Mouse (Mus musculus) midbrain, embryonic 13.5 days (tissue): ENCODE data around the gene Cobl. TPM values are rescaled to one million over a fixed set of nuclear protein-coding genes. Genes with fewer than 3 reads are reported as not detected.

Experiments
- ATAC-seq: fragments of 200-750 bp; cut with Nextera tagmentation; 2 replicates; pipeline ENCODE4 v1.8.0; 2017; ENCODE audit warnings: mild to moderate bottlenecking, moderate TSS enrichment, moderate library complexity
- H3K27ac ChIP-seq: fragments of 300-500 bp; sonication (generic); 2 replicates; pipeline ENCODE4 v1.5.1; 2015; ENCODE audit warnings: inconsistent platforms, mild to moderate bottlenecking, moderate library complexity
- H3K27me3 ChIP-seq: fragments of 300-500 bp; sonication (generic); 2 replicates; pipeline ENCODE4 v1.6.1; 2015; ENCODE audit warnings: mild to moderate bottlenecking, inconsistent platforms
- H3K36me3 ChIP-seq: fragments of 300-500 bp; sonication (generic); 2 replicates; pipeline ENCODE4 v1.6.1; 2015; ENCODE audit warnings: mild to moderate bottlenecking, inconsistent platforms
- H3K4me1 ChIP-seq: fragments of 300-500 bp; sonication (generic); replicated peaks from 2 replicates; pipeline ENCODE4 v1.6.1; 2015; ENCODE audit warnings: inconsistent platforms
- H3K4me2 ChIP-seq: fragments of 300-500 bp; sonication (generic); replicated peaks from 2 replicates; pipeline ENCODE4 v1.6.1; 2015; ENCODE audit warnings: moderate library complexity, mild to moderate bottlenecking, inconsistent platforms
- H3K4me3 ChIP-seq: fragments of 300-500 bp; sonication (generic); replicated peaks from 2 replicates; pipeline ENCODE4 v1.5.1; 2015; ENCODE audit warnings: mild to moderate bottlenecking, inconsistent platforms
- H3K9ac ChIP-seq: fragments of 300-500 bp; sonication (generic); replicated peaks from 2 replicates; pipeline ENCODE4 v1.6.1; 2015; ENCODE audit warnings: mild to moderate bottlenecking, inconsistent platforms
- H3K9me3 ChIP-seq: fragments of 300-500 bp; sonication (generic); 2 replicates; pipeline ENCODE4 v1.6.1; 2016; ENCODE audit warnings: mild to moderate bottlenecking, inconsistent platforms
- WGBS: fragments of 180-500 bp; shearing (Covaris S2); methylation state at CpG from one replicate; pipeline ENCODE4 v1.1.7; 2015; 5-methylcytosine and 5-hydroxymethylcytosine counted together
- polyA plus RNA-seq: library from polyadenylated mRNA; unstranded; fragments of >200 nt; fragmentation: Nextera tagmentation; extraction: Ambion mirVana; gene quantifications from 2 replicates; pipeline ENCODE4 v1.2.1, GENCODE M21; 2015

The Cobl gene
- polyA plus RNA-seq, 1 experiment from 2014 or later: 6.8 TPM

DNA sequence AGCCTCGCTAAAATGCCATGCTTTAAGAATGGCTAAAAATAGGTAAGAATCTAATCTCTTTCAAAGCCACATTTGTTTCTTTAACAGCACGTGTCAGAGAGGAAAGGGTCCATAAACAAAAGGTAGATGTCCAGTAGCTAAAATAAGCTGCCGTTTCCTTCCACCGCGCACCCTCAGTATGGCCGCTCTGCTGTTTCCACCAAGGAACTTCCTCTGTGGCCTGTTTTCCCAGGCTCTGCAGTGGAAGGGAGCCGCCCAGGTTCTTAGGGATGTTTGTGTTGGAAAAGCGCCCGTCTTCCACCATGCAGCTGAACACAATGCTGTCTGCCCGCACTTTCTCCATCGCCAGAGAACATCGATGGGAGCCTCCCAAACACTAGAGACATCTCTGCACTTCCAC lies 128.6 kb downstream of the Cobl start:
- no peak overlapping the region for H3K4me3 ChIP-seq
- H3K9me3 ChIP-seq: no peaks in the 10 kb centered on the region
- WGBS: 84% methylated on average over 12 of the region's 12 CpGs
- no peaks in the 10 kb centered on the region for H3K4me1 ChIP-seq
- no peak overlapping the region for H3K27ac ChIP-seq
- ATAC-seq: no peak
- H3K36me3 ChIP-seq: no peaks in the 10 kb centered on the region
- H3K4me2 ChIP-seq: no peak overlapping the region
- H3K9ac ChIP-seq: no peak overlapping the region
- H3K27me3 ChIP-seq: no peaks in the 10 kb centered on the region

DNA sequence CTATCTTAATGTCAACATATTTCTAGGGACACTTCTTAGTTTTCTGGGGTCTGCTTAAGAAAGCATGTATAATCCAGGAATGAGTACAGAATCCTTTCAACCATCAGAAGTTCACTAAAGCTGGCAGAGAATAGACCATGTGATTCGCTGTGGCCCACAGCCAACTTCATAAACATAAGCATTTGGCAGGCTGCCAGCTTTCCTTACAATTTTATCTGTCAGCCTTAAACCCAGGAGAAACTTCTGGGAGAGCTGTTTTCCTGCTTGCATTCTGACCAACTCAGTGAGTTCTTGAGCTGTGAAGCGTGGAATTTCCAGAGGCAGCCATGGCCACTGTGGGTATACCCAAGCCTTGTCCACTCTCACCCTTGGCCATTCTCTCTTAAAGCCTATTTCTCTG lies 132.8 kb downstream of the Cobl start:
- Histone ChIP-seq H3K9ac (no peak overlapping the region), H3K4me3 (no peak overlapping the region), H3K36me3 (no peaks in the 10 kb centered on the region), H3K9me3 (no peaks in the 10 kb centered on the region), H3K4me1 (no peaks in the 10 kb centered on the region), H3K27ac (no peak overlapping the region), H3K27me3 (no peaks in the 10 kb centered on the region), H3K4me2 (no peak overlapping the region)
- 0 out of 2 replicates have a peak, but pooled peaks have one; percentile 62 for ATAC-seq
- 66% methylated on average over 2 of the region's 2 CpGs for WGBS

DNA sequence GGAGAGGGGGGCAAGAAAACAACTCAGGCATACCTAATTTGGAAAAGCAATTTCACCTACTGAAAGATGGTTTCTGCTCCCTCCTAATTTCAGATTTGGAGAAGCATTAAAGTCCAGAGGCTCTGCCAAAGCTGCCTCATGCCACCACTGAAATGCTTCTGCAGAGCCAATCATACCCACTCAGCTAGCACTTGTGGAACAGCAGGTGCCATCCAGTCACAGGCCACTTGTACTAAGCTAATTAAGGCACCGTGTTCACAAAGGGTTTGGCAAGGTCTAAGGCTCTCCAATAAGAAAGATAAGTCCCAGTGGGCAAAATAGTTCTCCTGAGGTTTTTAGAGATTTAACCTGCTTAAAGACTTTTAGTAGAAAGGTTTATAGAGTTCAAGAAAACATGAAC lies 143.3 kb downstream of the Cobl start:
- no peak for ATAC-seq
- no peak overlapping the region for H3K9ac ChIP-seq
- peaks cover 5% of the 10 kb centered on the region; the same call in 1 of the 2 replicates for H3K27me3 ChIP-seq
- no peaks in the 10 kb centered on the region for H3K9me3 ChIP-seq
- no peak overlapping the region for H3K4me2 ChIP-seq
- no peaks in the 10 kb centered on the region for H3K4me1 ChIP-seq
- H3K27ac ChIP-seq: no peak overlapping the region
- no peaks in the 10 kb centered on the region for H3K36me3 ChIP-seq
- WGBS: 49% methylated on average over 1 of the region's 1 CpGs
- H3K4me3 ChIP-seq: no peak overlapping the region

DNA sequence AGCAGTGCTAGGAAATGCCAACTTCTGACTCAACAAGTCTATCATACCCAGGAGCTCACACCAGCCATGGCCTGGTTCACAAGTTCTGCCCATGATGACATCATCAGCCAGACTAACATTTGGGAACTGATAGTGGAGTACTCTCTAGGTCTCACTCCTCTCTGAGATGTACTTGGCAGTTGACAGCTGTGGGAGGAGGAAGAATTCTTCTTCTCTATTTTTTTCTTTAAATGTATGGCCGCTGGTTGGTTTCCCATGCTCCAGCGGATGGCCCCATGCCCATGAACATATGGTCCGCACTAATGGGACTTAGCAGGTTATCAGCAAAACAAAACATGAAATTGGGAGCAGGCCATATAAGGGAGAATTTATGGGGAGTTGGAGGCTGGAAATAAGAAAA lies 145.4 kb downstream of the Cobl start:
- no peak overlapping the region for H3K27ac ChIP-seq
- H3K4me2 ChIP-seq: no peak overlapping the region
- H3K9ac ChIP-seq: no peak overlapping the region
- no peaks in the 10 kb centered on the region for H3K4me1 ChIP-seq
- H3K4me3 ChIP-seq: no peak overlapping the region
- peaks cover 16% of the 10 kb centered on the region for H3K27me3 ChIP-seq
- no peaks in the 10 kb centered on the region for H3K36me3 ChIP-seq
- no peaks in the 10 kb centered on the region for H3K9me3 ChIP-seq
- ATAC-seq: no peak
- 92% methylated on average over 3 of the region's 3 CpGs for WGBS

DNA sequence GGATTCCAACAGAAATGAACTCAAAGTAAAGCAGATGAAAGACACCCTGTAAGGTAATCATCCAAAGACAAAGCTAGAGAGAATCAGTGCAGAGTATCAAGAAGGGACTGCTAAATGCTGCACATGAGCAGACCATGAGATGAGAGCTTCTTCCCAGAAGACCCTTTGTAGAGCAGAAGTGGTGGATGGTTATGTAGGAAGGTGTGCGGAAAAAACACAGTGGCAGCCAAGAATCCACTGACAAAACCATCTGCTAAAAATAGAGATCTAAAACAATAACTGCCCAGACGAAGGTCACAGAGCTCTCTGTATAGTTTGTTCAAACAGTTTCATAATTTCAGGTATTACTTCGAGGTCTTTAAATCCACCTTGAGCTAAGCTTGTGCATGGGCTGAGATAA lies 149.1 kb downstream of the Cobl start:
- Histone ChIP-seq H3K9me3 (no peaks in the 10 kb centered on the region), H3K27me3 (peaks cover 42% of the 10 kb centered on the region), H3K27ac (no peak overlapping the region), H3K4me3 (no peak overlapping the region), H3K9ac (no peak overlapping the region), H3K4me1 (no peaks in the 10 kb centered on the region), H3K36me3 (no peaks in the 10 kb centered on the region), H3K4me2 (no peak overlapping the region)
- ATAC-seq: no peak
- 91% methylated on average over 3 of the region's 3 CpGs for WGBS

DNA sequence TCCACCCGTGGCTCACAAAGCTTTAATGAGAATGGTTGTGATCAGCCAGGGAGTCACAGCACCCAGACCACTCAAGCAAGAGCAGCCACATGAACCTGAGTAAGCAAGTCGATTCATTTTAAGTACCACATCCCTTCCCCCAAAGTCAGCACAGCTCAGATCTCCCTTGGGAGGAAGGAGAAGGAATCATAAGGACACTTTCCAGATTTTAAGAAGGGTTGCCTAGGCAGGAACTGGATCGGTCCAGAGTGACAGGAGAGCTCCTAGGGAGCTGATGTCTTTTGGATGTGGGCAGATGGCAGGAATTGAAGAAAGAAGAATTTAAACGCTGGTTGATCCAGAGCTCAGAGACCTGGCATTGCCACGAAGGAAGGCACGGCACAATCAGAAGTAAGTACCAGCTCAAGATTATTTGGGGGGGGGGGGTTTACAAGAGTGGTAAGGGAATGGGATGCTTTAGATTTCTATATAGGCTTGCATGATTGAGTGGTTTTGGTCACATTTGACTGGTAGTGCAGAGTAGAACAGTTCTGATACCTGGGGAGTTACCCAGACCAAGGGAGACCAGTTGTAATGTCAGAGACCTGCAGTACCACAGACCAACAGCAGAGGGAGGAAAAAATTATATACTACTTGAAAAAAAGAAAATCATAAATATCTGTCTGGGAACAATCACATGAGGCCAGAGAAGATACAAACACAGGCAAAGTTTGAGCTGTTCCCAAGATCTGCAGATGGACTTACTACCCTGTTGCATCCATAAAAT lies 150.3 kb downstream of the Cobl start:
- 0 out of 2 replicates have a peak, but pooled peaks have one; percentile 14 for ATAC-seq

DNA sequence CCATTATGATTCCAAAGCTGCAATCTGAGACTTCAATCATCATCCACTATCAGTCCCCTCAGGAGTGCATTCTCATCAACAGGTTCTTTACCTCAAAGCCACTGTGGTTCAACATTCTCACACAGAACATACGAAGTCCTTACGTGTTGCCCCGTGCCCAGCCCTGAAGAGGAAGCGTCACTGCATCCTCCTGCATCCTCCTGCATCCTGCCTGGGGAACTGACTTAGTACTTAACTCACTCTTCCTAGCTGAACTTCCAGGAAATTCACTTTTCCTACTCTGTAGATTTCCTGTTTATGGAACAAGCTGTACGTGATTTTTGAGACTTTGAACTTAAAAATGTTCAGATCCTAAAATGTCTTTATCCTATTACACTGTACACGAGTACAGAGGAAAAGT lies 153.3 kb downstream of the Cobl start:
- Histone ChIP-seq H3K36me3 (no peaks in the 10 kb centered on the region), H3K9me3 (no peaks in the 10 kb centered on the region), H3K27ac (no peak overlapping the region), H3K4me1 (peaks cover 7% of the 10 kb centered on the region), H3K27me3 (peaks cover 74% of the 10 kb centered on the region), H3K4me2 (no peak overlapping the region), H3K9ac (no peak overlapping the region), H3K4me3 (no peak overlapping the region)
- no peak for ATAC-seq
- WGBS: 93% methylated on average over 6 of the region's 6 CpGs

More for the DNA sequence above, 150.3 kb downstream of the Cobl start:
- Histone ChIP-seq H3K9me3 (no peaks in the 10 kb centered on the region), H3K27ac (no peak overlapping the region), H3K36me3 (no peaks in the 10 kb centered on the region), H3K9ac (no peak overlapping the region), H3K4me2 (no peak overlapping the region), H3K27me3 (peaks cover 50% of the 10 kb centered on the region), H3K4me1 (peaks cover 5% of the 10 kb centered on the region), H3K4me3 (no peak overlapping the region)
- WGBS: 86% methylated on average over 6 of the region's 6 CpGs

DNA sequence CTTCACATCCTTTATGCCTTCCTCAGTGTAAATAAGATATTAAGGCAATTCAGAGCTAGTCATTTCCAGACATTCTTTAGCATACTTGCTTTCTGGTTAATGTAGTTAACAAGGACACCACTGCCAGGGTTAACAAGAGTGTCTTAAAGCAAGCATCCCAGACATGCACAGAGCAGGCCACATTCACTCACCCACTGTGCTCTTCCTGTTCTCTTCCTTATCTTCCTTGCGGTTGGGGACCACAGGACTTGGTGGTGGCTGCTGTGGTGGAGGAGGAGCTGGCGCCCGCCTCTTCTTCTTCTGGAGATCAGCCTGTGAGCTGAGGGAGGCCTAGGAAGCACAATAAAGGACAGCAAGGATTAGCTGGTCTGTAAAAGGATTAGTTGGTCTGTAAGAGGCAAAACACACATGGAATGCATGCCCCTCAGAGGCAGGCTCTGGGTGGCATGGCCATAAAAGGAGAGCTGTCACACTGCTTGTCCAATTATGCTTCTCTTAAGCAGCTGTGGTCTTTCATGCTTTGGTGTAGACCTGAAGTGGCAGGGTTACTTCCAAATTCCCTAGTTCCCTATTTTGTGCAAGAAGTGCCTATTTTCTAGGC lies 155.2 kb downstream of the Cobl start:
- Histone ChIP-seq H3K27ac (no peak overlapping the region), H3K36me3 (no peaks in the 10 kb centered on the region), H3K4me2 (no peak overlapping the region), H3K9me3 (no peaks in the 10 kb centered on the region), H3K4me1 (peaks cover 7% of the 10 kb centered on the region), H3K4me3 (no peak overlapping the region), H3K27me3 (peaks cover 82% of the 10 kb centered on the region), H3K9ac (no peak overlapping the region)
- WGBS: 16% methylated on average over 3 of the region's 3 CpGs
- peak; percentile 67 for ATAC-seq

DNA sequence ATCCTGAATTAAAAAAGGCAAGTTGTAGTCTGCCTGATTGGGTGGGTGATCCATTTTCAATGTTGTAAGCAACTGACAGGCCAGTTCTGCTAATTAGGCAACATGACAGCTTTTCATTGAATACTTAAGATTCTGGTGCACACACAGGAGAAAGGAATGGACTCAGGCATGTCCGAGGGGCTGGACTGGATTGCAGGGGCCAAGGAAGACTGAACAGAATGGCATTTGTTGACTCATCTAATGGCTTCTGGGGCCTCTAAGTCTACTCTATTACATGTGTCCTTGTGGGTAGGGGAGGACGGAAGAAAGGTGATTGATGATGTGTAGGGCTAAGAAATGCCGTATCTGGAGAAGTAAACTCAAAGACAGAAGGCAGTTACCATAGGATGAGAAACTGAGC lies 159.9 kb downstream of the Cobl start:
- no peak for ATAC-seq
- no peak overlapping the region for H3K27ac ChIP-seq
- H3K4me2 ChIP-seq: no peak overlapping the region
- H3K4me3 ChIP-seq: no peak overlapping the region
- H3K36me3 ChIP-seq: no peaks in the 10 kb centered on the region
- H3K9ac ChIP-seq: no peak overlapping the region
- H3K27me3 ChIP-seq: peaks cover 77% of the 10 kb centered on the region
- no peaks in the 10 kb centered on the region for H3K9me3 ChIP-seq
- peaks cover 9% of the 10 kb centered on the region for H3K4me1 ChIP-seq
- 72% methylated on average over 3 of the region's 3 CpGs for WGBS

DNA sequence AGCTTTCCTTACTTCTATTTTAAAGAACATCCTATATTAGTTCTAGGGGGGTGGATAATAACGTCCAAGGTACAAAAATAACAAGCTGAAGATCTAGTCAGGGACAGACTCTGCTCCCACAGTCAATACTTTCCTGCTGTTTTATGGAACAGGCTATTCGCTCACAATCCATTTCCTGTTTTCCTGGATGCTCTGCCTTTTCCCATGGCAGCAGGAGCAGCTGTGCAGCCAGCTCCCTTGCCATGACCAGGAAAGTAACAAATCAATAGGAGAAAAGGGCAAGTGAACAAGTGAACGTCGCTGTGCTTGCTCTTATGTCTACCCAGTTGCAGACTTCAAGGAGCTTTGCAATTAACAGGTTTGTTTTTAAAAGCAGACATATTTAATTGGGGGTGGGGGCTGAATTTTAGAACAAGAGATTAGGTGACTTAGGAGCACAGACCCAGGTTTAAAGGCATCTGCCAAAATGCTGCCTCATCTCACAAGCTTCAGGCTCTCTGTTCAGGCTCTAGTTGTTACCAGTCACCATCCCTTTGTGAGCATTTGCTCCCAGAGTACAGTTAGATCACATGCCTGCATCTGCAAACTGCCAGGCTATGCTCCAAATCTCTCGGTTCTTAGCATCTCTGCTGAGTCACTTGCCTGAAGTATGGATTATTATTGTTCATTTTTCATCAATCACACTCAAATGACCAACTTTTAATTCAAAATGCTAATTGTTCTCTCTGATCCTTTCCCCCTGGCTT lies 164.9 kb downstream of the Cobl start:
- Histone ChIP-seq H3K27me3 (peaks cover 37% of the 10 kb centered on the region), H3K9me3 (no peaks in the 10 kb centered on the region), H3K36me3 (no peaks in the 10 kb centered on the region), H3K4me1 (0 out of 2 replicates have a peak, but pooled peaks cover 2% of the 10 kb centered on the region), H3K4me3 (no peak overlapping the region), H3K27ac (peak overlapping the region; percentile 47; the same call in 1 of the 2 replicates), H3K9ac (0 out of 2 replicates have a peak overlapping the region, but pooled peaks have one; percentile 1), H3K4me2 (0 out of 2 replicates have a peak overlapping the region, but pooled peaks have one; percentile 5)
- 0 out of 2 replicates have a peak, but pooled peaks have one; percentile 48 for ATAC-seq
- 53% methylated on average over 5 of the region's 5 CpGs for WGBS

DNA sequence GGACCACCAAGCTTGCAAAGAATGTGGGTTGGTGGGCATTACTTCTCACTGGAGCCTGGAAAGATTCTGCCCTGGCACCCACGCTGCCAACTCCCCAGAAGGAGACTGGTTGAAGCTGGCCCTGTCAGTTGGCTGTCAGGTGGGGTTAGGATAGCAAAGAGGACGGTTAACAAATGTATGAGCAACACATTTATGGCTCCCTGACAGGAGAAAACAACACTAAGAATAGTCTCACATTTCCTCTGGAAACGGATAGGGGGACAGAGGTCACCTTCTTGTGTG lies 173.2 kb downstream of the Cobl start:
- H3K4me3 ChIP-seq: no peak overlapping the region
- no peak for ATAC-seq

More for the DNA sequence above, 173.2 kb downstream of the Cobl start:
- H3K9ac ChIP-seq: no peak overlapping the region
- 33% methylated on average over 3 of the region's 3 CpGs for WGBS
- H3K4me1 ChIP-seq: peaks cover 2% of the 10 kb centered on the region; the same call in 1 of the 2 replicates
- no peaks in the 10 kb centered on the region for H3K9me3 ChIP-seq
- H3K36me3 ChIP-seq: no peaks in the 10 kb centered on the region
- H3K4me2 ChIP-seq: no peak overlapping the region
- H3K27ac ChIP-seq: no peak overlapping the region
- peaks cover 26% of the 10 kb centered on the region for H3K27me3 ChIP-seq
